Mouse (Mus musculus): ENCODE measurements around the gene Cldnd2. TPM values are rescaled to one million over a fixed set of nuclear protein-coding genes. Genes with fewer than 3 reads are reported as not detected.

The Cldnd2 gene
- total RNA-seq, 2 experiments from 2014 or later, result not detected

DNA sequence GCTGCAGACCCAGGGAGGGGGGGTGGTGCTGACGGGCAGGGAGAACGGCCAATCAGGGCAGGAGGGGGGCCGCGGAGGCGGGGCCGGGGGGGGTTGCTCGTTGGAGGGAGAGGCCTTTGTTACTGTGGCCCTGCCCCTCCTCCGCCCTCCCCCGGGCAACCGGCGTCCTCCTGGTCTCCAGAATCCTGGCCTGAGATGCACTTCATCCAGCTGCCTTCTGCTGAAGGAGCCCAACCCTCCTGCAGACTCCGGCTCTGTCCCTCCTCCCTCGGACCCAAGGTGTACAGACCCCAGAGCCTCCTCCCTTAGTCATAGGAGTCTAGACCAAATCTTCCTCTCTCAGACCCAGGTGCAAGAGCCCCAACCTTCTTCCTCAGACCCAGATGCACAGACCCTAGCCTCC is 49.6 kb downstream of the Cldnd2 start:
- DNase-seq (ENCODE audit: low spot score in 2 of 2), result peak in 1 of 2 experiments; percentile 29

DNA sequence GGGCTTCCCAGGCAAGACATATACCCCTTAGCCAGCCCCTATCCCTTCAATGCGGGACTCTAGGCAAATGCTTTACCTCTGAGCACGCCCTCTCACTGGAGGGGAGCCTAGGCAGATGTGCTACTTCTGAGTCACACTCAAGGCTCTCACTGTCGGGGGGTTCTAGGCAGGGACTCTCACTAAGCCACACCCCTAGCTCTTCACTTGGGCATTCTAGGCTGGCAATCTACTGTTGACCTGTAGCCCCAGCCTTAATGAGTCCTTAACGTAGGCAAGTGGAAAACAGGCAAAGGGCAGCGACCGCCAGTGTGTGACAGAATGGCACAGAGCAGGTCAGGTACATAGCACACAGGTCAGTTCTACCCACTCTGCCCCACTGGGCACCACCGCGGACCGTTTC is 50.3 kb downstream of the Cldnd2 start:
- no peak for DNase-seq (ENCODE audit: low spot score in 2 of 2)

Small RNA genes within 50 kb of the gene (microRNA-seq; reads per million reads assigned to microRNA genes)
- gene Mir7051 (ENCODE audit: borderline number of aligned reads in 2 of 2), result 5.2 to 6.7 reads per million in 2 experiments

Other genes starting within 250 kb of the Cldnd2 start
- gene Zfp715, start 127.5 kb upstream of the Cldnd2 start, total RNA-seq (2021), result 10 to 100 TPM; 20.1 to 20.9 TPM
- gene Siglecf, start 89.4 kb upstream of the Cldnd2 start, total RNA-seq (2021), result not detected
- gene Siglecg, start 32.6 kb upstream of the Cldnd2 start, total RNA-seq (2021), result under 1 TPM; 0.46 to 0.54 TPM
- gene Lim2, start 13.1 kb upstream of the Cldnd2 start, total RNA-seq (2021), result not detected
- 1 to 10 TPM in 1 of 2 experiments, under 1 TPM in 1; 0.83 to 3.2 TPM for gene Nkg7, start 3.7 kb upstream of the Cldnd2 start, total RNA-seq (2021)
- 100 to 1,000 TPM; 440 to 834 TPM for gene Etfb, start 3.3 kb downstream of the Cldnd2 start, total RNA-seq (2021)
- under 1 TPM in 1 of 2 experiments, not detected in 1; 0.43 TPM for gene Gm45233, start 3.3 kb downstream of the Cldnd2 start, total RNA-seq (2021)
- 1 to 10 TPM; 1.6 to 4.2 TPM for gene Vsig10l, start 22.4 kb downstream of the Cldnd2 start, total RNA-seq (2021)
- gene Iglon5, start 49.3 kb downstream of the Cldnd2 start, total RNA-seq (2021), result 1 to 10 TPM; 1.3 to 1.5 TPM
- gene 4931406B18Rik, start 65.2 kb downstream of the Cldnd2 start, total RNA-seq (2021), result not detected
- 1 to 10 TPM; 3.3 to 5.4 TPM for gene Cd33, start 103.6 kb downstream of the Cldnd2 start, total RNA-seq (2021)
- 1 to 10 TPM; 2.2 TPM for gene Zfp658, start 121.5 kb downstream of the Cldnd2 start, total RNA-seq (2021)
- gene Zfp719, start 138.8 kb downstream of the Cldnd2 start, total RNA-seq (2021), result 10 to 100 TPM; 15.3 to 17.6 TPM
- gene Zfp819, start 166.4 kb downstream of the Cldnd2 start, total RNA-seq (2021), result under 1 TPM in 1 of 2 experiments, not detected in 1; 0.13 TPM
- not detected for gene Ceacam18, start 193.9 kb downstream of the Cldnd2 start, total RNA-seq (2021)
- gene Siglece, start 219.4 kb downstream of the Cldnd2 start, total RNA-seq (2021), result 1 to 10 TPM; 3.4 to 3.6 TPM
- 10 to 100 TPM; 10.9 to 13.9 TPM for gene Ctu1, start 231.2 kb downstream of the Cldnd2 start, total RNA-seq (2021)
- gene Klk14, start 249.6 kb downstream of the Cldnd2 start, total RNA-seq (2021), result not detected

All from adrenal gland, adult 18-20 months (tissue).